Mouse (Mus musculus) C2C12 (cell line): Measurements from ENCODE around the gene Gse1.

Source experiments
- CEBPB ChIP-seq: IDR thresholded peaks from one replicate; pipeline ENCODE4 v1.6.1; 2011; ENCODE audit warnings: low read depth, mild to moderate bottlenecking, control low read depth, moderate library complexity
- CTCF ChIP-seq: IDR thresholded peaks from one replicate; pipeline ENCODE4 v1.5.1; 2011; ENCODE audit not compliant: control insufficient read depth, insufficient read depth, insufficient read length
- MAX ChIP-seq: IDR thresholded peaks from one replicate; pipeline ENCODE4 v1.6.1; 2011; ENCODE audit warnings: mild to moderate bottlenecking, control low read depth
- USF1 ChIP-seq: IDR thresholded peaks from one replicate; pipeline ENCODE4 v1.6.1; 2011; ENCODE audit warnings: low read depth, mild to moderate bottlenecking, control low read depth, moderate library complexity

- TF ChIP-seq CTCF (no peak), CEBPB (no peak), MAX (no peak), USF1 (no peak)
Measured at GRCm38 (mm10) chr8:120297000-120297399, 68.7 kb downstream of the Gse1 start.
